Mouse (Mus musculus) E14TG2a.4 (cell line): ENCODE results near the gene Ccnd1.
"Not testable (repeated sequence)": the region's sequence is repeated elsewhere in the genome, so short reads cannot be mapped to it uniquely, and the experiment has no call there.

ENCODE experiments used
- H3K27me3 ChIP-seq: 2 replicates; pipeline ENCODE4 v1.6.1; 2014; ENCODE audit warnings: low read length, control low read depth; ENCODE audit not compliant: insufficient read depth
- H3K36me3 ChIP-seq: 2 replicates; pipeline ENCODE4 v1.6.1; 2014; ENCODE audit warnings: low read length, control low read depth; ENCODE audit not compliant: insufficient read depth
- H3K4me1 ChIP-seq: replicated peaks from 2 replicates; pipeline ENCODE4 v1.6.1; 2014; ENCODE audit warnings: low read depth, low read length, control low read depth
- H3K4me3 ChIP-seq: replicated peaks from 2 replicates; pipeline ENCODE4 v1.5.1; 2014; ENCODE audit warnings: mild to moderate bottlenecking, low read length
- H3K9me3 ChIP-seq: 2 replicates; pipeline ENCODE4 v1.6.1; 2014; ENCODE audit warnings: low read length, control low read depth
- CTCF ChIP-seq: conservative IDR thresholded peaks from 2 replicates; pipeline ENCODE4 v1.5.1; 2014; ENCODE audit warnings: low read length
- NANOG ChIP-seq: IDR thresholded peaks from 2 replicates; pipeline ENCODE4 v1.6.1; 2014; ENCODE audit warnings: borderline replicate concordance, low read length, mixed read lengths
- POU5F1 ChIP-seq: IDR thresholded peaks from 2 replicates; pipeline ENCODE4 v1.6.1; 2014; ENCODE audit warnings: low read length, borderline replicate concordance

Gene Ccnd1

DNA sequence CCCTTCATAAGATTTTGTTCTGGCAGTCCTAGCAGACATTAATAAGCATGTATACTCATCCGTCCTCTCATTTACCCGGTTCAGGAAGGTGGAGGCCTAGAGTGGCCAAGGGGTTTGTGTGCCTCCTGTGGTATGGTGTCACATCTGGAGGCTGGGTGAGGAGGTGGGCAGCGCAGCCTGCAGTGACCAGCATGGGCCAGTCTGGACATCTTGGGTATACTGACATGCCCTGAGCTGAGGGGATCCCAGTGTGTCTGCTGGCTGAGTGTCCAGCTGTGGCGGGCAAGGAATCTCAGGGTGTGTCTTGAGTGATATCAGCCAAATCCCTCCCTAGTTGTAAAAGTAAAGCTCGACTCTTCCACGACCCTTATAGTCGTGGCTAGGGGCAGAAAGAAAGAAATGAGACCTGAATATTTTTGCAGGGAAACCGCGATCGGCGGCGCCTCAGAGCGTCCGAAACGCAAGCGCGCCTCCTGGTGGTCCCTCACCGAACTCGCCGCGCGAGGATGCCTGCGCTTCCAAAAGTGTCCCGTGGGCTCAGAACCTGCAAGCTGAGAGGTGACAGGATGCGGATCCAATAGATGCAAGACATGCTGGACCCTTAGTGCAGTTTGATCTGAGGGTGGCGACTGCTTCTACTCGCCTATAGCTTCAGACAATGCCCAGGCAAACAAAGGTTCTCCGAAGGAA is 32.9 kb downstream of the Ccnd1 start:
- H3K27me3 ChIP-seq, result no peaks in the 10 kb centered on the region
- TF ChIP-seq POU5F1 (no peak), CTCF (peak; percentile 65)
- peaks cover 48% of the 10 kb centered on the region for H3K4me1 ChIP-seq

DNA sequence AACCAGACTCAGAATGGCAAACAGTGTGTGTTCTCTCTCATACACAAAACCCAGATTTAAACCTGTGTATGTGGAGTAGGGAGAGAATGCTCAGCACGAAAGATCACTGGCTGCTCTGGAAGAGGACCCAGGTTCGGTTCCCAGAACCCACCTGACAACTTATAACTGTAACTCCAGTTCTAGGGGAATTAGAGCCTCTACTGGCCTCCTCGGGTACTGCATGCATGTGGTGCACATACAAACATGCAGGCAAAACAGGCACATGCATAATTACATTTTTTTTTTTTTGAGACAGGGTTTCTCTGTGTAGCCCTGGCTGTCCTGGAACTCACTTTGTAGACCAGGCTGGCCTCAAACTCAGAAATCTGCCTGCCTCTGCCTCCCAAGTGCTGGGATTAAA is 34.2 kb downstream of the Ccnd1 start:
- H3K9me3 ChIP-seq, H3K27me3 ChIP-seq: not testable (repeated sequence)

More for the DNA sequence above, 32.9 kb downstream of the Ccnd1 start:
- no peaks in the 10 kb centered on the region for H3K9me3 ChIP-seq
- no peaks in the 10 kb centered on the region for H3K36me3 ChIP-seq
- H3K4me3 ChIP-seq, result no peak overlapping the region

DNA sequence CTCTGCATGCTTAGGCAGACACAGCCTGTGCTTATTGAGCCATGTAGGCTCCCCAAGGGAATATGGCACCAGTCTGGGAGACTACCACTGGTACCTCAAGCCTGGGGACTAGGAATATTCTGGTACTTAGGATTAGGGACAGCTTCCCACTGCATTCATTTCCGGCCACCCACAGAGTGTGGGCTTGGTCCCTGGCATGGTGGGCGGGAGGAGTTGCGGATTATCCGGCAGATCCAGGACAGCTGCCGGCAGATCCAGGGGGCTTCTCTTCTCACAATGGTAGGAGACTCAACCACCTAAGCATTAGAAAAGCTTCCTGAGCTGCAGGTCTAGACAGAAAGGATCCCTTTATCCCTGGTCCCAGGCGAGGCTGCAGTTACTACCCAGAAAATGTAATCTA is 41.2 kb downstream of the Ccnd1 start:
- no peak; the same call in 1 of the 2 replicates for TF ChIP-seq NANOG
- no peak for TF ChIP-seq CTCF
- TF ChIP-seq POU5F1, result no peak
- Histone ChIP-seq H3K27me3 (peaks cover 35% of the 10 kb centered on the region), H3K36me3 (peaks cover 22% of the 10 kb centered on the region), H3K9me3 (no peaks in the 10 kb centered on the region), H3K4me3 (peak overlapping the region; percentile 79), H3K4me1 (peaks cover 90% of the 10 kb centered on the region)

More for the DNA sequence above, 34.2 kb downstream of the Ccnd1 start:
- H3K4me1 ChIP-seq, result peaks cover 61% of the 10 kb centered on the region
- H3K36me3 ChIP-seq, H3K4me3 ChIP-seq: not testable (repeated sequence)
- peak; percentile 67 for TF ChIP-seq CTCF

DNA sequence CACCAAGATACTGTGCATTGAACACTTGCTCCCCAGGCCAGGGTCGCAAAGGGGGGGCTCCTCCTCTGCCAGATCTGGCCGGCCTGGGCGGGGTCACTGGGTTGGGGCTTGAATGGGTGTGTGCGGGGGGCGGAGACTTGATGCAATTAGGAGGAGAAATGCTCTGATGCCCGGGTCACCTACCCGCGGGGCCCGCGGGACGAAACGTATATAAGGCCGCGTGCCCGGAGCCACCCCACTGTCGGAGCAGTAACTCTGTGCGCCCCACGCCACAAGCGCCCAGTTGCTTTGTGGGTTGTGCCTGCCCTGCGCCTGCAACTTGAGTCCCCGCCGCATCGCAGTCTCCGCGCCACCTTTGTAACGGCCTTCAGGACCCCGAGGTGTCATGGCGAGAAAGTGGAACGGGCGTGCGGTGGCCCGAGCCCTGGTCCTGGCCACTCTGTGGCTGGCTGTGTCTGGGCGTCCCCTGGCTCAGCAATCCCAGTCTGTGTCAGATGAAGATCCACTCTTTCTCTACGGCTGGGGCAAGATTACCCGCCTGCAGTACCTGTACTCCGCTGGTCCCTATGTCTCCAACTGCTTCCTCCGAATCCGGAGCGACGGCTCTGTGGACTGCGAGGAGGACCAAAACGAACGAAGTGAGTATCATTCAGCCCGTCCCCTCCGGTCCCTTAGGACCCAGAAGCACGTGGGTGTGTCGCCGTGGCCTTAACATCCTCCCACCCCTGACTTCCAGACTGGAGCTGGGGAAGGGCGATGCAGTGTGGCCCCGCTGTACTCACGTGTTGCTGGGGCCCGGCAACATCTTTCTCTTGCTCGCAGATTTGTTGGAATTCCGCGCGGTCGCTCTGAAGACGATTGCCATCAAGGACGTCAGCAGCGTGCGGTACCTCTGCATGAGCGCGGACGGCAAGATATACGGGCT is 43.2 kb downstream of the Ccnd1 start, which contains the start of gene Fgf15:
TSS of gene Fgf15 (plus strand) at position 238 of the 925 bp plus-strand sequence.
- peaks cover 35% of the 10 kb centered on the region for H3K27me3 ChIP-seq
- peak within 1 kb of the TSS; percentile 79 for H3K4me3 ChIP-seq
- no peaks in the 10 kb centered on the region for H3K9me3 ChIP-seq
- peaks cover 22% of the 10 kb centered on the region for H3K36me3 ChIP-seq
- TF ChIP-seq POU5F1, result no peak
- no peak for TF ChIP-seq NANOG
- no peak for TF ChIP-seq CTCF
- peaks cover 82% of the 10 kb centered on the region for H3K4me1 ChIP-seq

DNA sequence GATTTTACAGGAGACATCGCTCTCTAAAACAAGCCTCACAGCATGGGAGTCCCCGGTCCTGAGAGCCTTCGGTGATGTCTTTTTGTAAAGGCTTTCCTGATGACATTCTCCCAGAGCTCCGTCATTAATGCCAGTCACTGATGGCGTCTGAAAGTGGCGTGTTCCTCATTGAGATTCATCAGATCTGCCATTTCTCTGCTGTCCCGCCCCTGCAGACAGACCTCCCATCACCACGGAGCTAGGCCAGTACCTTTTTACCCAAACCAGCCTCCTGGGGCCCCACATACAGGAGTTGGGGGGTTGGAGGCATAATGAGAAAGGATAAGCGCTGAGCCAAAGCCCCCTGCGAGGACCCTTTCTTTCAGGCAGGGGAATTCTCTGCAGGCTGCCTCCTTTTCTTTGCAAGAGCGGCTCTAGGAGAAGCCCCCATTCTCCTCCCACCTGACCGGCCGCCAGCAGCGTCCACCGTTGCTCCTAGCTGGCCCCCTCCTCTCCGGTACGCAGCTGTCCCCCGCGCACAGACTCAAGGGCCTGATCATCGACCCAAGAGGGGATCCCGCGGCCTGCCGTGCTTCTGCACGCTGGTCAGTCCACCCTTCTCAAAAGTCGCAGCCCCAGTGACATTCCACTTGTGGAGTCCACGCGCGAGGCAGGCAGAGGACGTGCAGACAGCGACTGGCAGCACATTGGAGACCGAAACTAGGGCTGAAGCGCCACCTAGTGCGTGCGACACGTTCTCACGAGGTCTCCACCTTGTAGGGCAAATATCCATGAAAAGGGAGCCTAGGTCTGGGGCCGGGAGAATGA is 44.2 kb downstream of the Ccnd1 start:
- H3K27me3 ChIP-seq, result peaks cover 35% of the 10 kb centered on the region
- H3K4me1 ChIP-seq, result peaks cover 71% of the 10 kb centered on the region
- peak overlapping the region; percentile 79 for H3K4me3 ChIP-seq
- peaks cover 17% of the 10 kb centered on the region for H3K36me3 ChIP-seq
- TF ChIP-seq NANOG, result no peak
- TF ChIP-seq CTCF, result peak; percentile 29
- H3K9me3 ChIP-seq, result no peaks in the 10 kb centered on the region

DNA sequence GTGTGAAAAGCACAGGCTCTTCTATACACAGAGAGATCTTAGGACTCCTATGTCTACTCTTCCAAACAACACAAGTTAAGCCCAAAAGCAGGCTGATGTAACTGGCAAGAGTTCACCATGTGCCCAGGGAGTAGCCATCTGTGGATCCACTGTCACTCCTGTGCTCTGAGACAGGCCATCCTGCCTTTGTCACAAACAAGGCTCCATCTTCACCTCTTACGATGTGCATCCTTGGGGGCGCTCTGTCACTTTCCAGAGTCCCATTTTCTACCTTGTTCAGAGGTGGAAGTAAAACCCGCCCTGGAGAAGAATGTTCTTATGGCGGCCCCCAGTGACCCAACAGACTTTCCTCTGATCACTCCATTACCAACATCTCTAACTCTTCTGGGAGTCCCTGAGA is 45.0 kb downstream of the Ccnd1 start:
- Histone ChIP-seq H3K36me3 (peaks cover 9% of the 10 kb centered on the region), H3K4me3 (peak overlapping the region; percentile 79)
- TF ChIP-seq NANOG, result no peak
- no peak for TF ChIP-seq POU5F1
- no peak for TF ChIP-seq CTCF

DNA sequence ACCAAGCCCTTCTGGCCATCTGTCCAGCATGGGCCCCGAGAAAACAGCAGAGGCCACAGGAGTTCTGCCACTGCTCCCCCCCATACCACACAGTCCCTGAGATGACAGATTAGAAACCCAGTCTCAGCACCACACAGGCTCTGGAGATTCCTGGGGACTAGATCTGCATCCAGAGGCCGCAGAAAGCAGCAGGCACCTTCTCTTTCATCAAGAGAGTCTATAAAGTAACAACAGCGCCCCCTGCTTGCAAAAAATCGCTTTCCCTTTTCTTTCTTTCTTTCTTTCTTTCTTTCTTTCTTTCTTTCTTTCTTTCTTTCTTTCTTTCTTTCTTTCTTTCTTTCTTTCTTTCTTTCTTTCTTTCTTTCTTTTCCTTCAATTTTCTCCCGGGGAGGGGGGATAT is 45.5 kb downstream of the Ccnd1 start:
- Histone ChIP-seq H3K4me1 (peaks cover 71% of the 10 kb centered on the region), H3K9me3 (no peaks in the 10 kb centered on the region), H3K27me3 (peaks cover 38% of the 10 kb centered on the region), H3K36me3 (peaks cover 4% of the 10 kb centered on the region; the same call in 1 of the 2 replicates), H3K4me3 (no peak overlapping the region)
- TF ChIP-seq CTCF (peak; percentile 41), NANOG (no peak)

More for the DNA sequence above, 45.0 kb downstream of the Ccnd1 start:
- Histone ChIP-seq H3K27me3 (peaks cover 36% of the 10 kb centered on the region), H3K9me3 (no peaks in the 10 kb centered on the region), H3K4me1 (peaks cover 71% of the 10 kb centered on the region)

DNA sequence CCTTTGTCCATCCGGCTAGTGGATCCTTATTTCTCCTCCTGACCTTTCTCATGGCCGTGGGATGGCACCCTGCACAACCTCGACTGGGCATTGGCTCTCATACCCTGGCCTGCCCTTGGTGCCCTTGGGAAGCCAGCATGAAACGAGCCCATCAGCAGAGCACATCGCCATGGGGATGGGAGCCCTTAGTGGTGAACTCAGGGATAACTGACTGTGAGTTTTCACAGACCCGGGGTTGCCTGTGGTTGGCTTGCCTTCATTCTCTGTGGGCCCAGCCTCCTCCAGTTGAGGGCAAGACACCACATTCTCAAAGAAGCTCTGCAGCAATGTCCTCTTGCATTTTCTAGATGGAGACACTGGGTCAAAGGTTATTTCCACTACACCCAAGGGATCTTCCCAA is 47.4 kb downstream of the Ccnd1 start:
- TF ChIP-seq NANOG, result no peak
- TF ChIP-seq POU5F1, result no peak
- TF ChIP-seq CTCF, result no peak
- peaks cover 69% of the 10 kb centered on the region for H3K4me1 ChIP-seq
- H3K4me3 ChIP-seq, result no peak overlapping the region
- H3K36me3 ChIP-seq, result no peaks in the 10 kb centered on the region
- peaks cover 30% of the 10 kb centered on the region for H3K27me3 ChIP-seq
- H3K9me3 ChIP-seq, result no peaks in the 10 kb centered on the region
